Mouse (Mus musculus): ENCODE results near the gene Nop53.

- TF ChIP-seq GATA1 (IDR thresholded peaks at IDR 0.05; ENCODE audit: borderline replicate concordance, low read length) (no peak), FLI1 (IDR thresholded peaks at IDR 0.05; ENCODE audit: low read length) (no peak)
Observed at GRCm38 (mm10) chr7:15894251-15894650, 51.6 kb downstream of the Nop53 start.
